Mouse (Mus musculus): ENCODE results near the gene Capn15.

GRCm38 (mm10) chr17:26018388-26018787 is 32.8 kb upstream of the Capn15 start:
- no peak for TF ChIP-seq HCFC1 (IDR thresholded peaks at IDR 0.05; ENCODE audit: low read depth, low read length)
- TF ChIP-seq MAFK (IDR thresholded peaks at IDR 0.05; ENCODE audit: borderline replicate concordance, low read depth, low read length) = no peak
- TF ChIP-seq POLR2A (IDR thresholded peaks at IDR 0.05; ENCODE audit: control insufficient read depth in 1 of 2, insufficient read depth in 1 of 2, low read depth in 1 of 2, low read length in 2 of 2, poor library complexity in 1 of 2) = no peak
- TF ChIP-seq CTCF (IDR thresholded peaks at IDR 0.05 in 2 of 3, conservative IDR thresholded peaks at IDR 0.05 in 1 of 3; ENCODE audit: control insufficient read depth in 1 of 3, insufficient read depth in 1 of 3, low read depth in 2 of 3, low read length in 3 of 3, poor library complexity in 1 of 3, severe bottlenecking in 1 of 3) = no peak
- no peak for TF ChIP-seq BHLHE40 (IDR thresholded peaks at IDR 0.05; ENCODE audit: borderline replicate concordance, low read depth, low read length)
- TF ChIP-seq TCF12 (IDR thresholded peaks at IDR 0.05; ENCODE audit: low read depth, low read length) = no peak
- no peak for TF ChIP-seq MAZ (IDR thresholded peaks at IDR 0.05; ENCODE audit: low read depth, low read length)
- no peak for TF ChIP-seq ELF1 (IDR thresholded peaks at IDR 0.05; ENCODE audit: low read depth, low read length)
- TF ChIP-seq ETS1 (IDR thresholded peaks at IDR 0.05; ENCODE audit: low read depth, low read length) = no peak
- no peak for TF ChIP-seq RCOR1 (IDR thresholded peaks at IDR 0.05; ENCODE audit: low read depth, low read length)
- no peak for TF ChIP-seq USF2 (IDR thresholded peaks at IDR 0.05; ENCODE audit: borderline replicate concordance in 1 of 2, insufficient read depth in 1 of 2, low read depth in 1 of 2, low read length in 2 of 2)
- no peak for TF ChIP-seq POLR2AphosphoS5 (IDR thresholded peaks at IDR 0.05; ENCODE audit: borderline replicate concordance, low read depth, low read length)
- TF ChIP-seq MAX (IDR thresholded peaks at IDR 0.05; ENCODE audit: low read length) = no peak

All from MEL (cell line).